Mouse (Mus musculus) megakaryocyte, embryonic 14.5 days (primary cell): ENCODE results near the gene Senp5. TPM values are rescaled to one million over a fixed set of nuclear protein-coding genes. Genes with fewer than 3 reads are reported as not detected.
A peak's percentile ranks its signal among the peaks of the same experiment; 100 is the strongest.

Experiments used
- H3K27me3 ChIP-seq: replicated peaks from 2 replicates; pipeline ENCODE3; 2012; ENCODE audit warnings: inconsistent platforms
- H3K36me3 ChIP-seq: replicated peaks from 2 replicates; pipeline ENCODE3; 2012; ENCODE audit warnings: low read length, inconsistent platforms, mixed read lengths
- H3K4me1 ChIP-seq: 2 replicates; pipeline ENCODE4 v1.6.1; 2012; ENCODE audit warnings: inconsistent platforms
- H3K4me3 ChIP-seq: replicated peaks from 2 replicates; pipeline ENCODE3; 2012; ENCODE audit warnings: moderate library complexity, mild to moderate bottlenecking, inconsistent platforms
- H3K9me3 ChIP-seq: 2 replicates; pipeline ENCODE4 v1.6.1; 2012; ENCODE audit warnings: inconsistent platforms
- FLI1 ChIP-seq: IDR thresholded peaks from 2 replicates; pipeline ENCODE4 v1.6.1; 2012; ENCODE audit warnings: low read length, inconsistent platforms, mixed read lengths
- GATA1 ChIP-seq: IDR thresholded peaks from 3 replicates; pipeline ENCODE4 v1.6.1; 2012; ENCODE audit warnings: mixed read lengths, low read length, inconsistent platforms, borderline replicate concordance
- polyA plus RNA-seq: library from polyadenylated mRNA; stranded (reverse); fragments of >175 nt; gene quantifications from 2 replicates; pipeline ENCODE4 v1.2.3, GENCODE M21; 2012; ENCODE audit warnings: low replicate concordance; ENCODE audit not compliant: insufficient read depth

Senp5 gene
- polyA plus RNA-seq, 1 experiment, result 1.5 TPM

- Histone ChIP-seq H3K4me1 (peaks cover 31% of the 10 kb centered on the region), H3K9me3 (peaks cover 18% of the 10 kb centered on the region), H3K36me3 (no peaks in the 10 kb centered on the region), H3K27me3 (peaks cover 79% of the 10 kb centered on the region), H3K4me3 (no peak overlapping the region)
- TF ChIP-seq GATA1 (no peak), FLI1 (no peak)
These were observed 70.8 kb downstream of the Senp5 start for GRCm38 (mm10) chr16:31932255-31932654.

- Histone ChIP-seq H3K36me3 (no peaks in the 10 kb centered on the region), H3K4me1 (peaks cover 31% of the 10 kb centered on the region), H3K27me3 (peaks cover 77% of the 10 kb centered on the region), H3K4me3 (no peak overlapping the region), H3K9me3 (peaks cover 10% of the 10 kb centered on the region)
- TF ChIP-seq FLI1 (no peak), GATA1 (no peak)
These were observed 71.8 kb downstream of the Senp5 start for GRCm38 (mm10) chr16:31931330-31931729.

GRCm38 (mm10) chr16:31927412-31927811, 75.7 kb downstream of the Senp5 start:
- H3K27me3 ChIP-seq, result peaks cover 52% of the 10 kb centered on the region
- peaks cover 3% of the 10 kb centered on the region for H3K9me3 ChIP-seq
- no peak for TF ChIP-seq GATA1
- TF ChIP-seq FLI1, result no peak
- H3K36me3 ChIP-seq, result no peaks in the 10 kb centered on the region
- no peak overlapping the region for H3K4me3 ChIP-seq
- no peaks in the 10 kb centered on the region for H3K4me1 ChIP-seq

GRCm38 (mm10) chr16:31926547-31927182, 76.4 kb downstream of the Senp5 start:
- TF ChIP-seq GATA1, result no peak
- no peak for TF ChIP-seq FLI1
- H3K4me1 ChIP-seq, result no peaks in the 10 kb centered on the region
- no peaks in the 10 kb centered on the region for H3K36me3 ChIP-seq
- H3K4me3 ChIP-seq, result no peak overlapping the region
- peaks cover 50% of the 10 kb centered on the region for H3K27me3 ChIP-seq
- H3K9me3 ChIP-seq, result peaks cover 5% of the 10 kb centered on the region

- no peak for TF ChIP-seq FLI1
- TF ChIP-seq GATA1, result no peak
- peaks cover 5% of the 10 kb centered on the region for H3K9me3 ChIP-seq
- no peaks in the 10 kb centered on the region for H3K36me3 ChIP-seq
These were observed 77.0 kb downstream of the Senp5 start for GRCm38 (mm10) chr16:31926091-31926490.

GRCm38 (mm10) chr16:31924368-31924767, 78.7 kb downstream of the Senp5 start:
- Histone ChIP-seq H3K4me3 (no peak overlapping the region), H3K4me1 (no peaks in the 10 kb centered on the region), H3K36me3 (no peaks in the 10 kb centered on the region), H3K27me3 (peaks cover 37% of the 10 kb centered on the region), H3K9me3 (peaks cover 5% of the 10 kb centered on the region)
- TF ChIP-seq GATA1 (no peak), FLI1 (no peak)

More at GRCm38 (mm10) chr16:31926091-31926490, 77.0 kb downstream of the Senp5 start:
- Histone ChIP-seq H3K27me3 (peaks cover 48% of the 10 kb centered on the region), H3K4me3 (no peak overlapping the region), H3K4me1 (no peaks in the 10 kb centered on the region)

- Histone ChIP-seq H3K4me1 (peaks cover 11% of the 10 kb centered on the region), H3K4me3 (peak overlapping the region; percentile 73), H3K27me3 (peaks cover 29% of the 10 kb centered on the region), H3K9me3 (peaks cover 8% of the 10 kb centered on the region), H3K36me3 (no peaks in the 10 kb centered on the region)
- no peak for TF ChIP-seq GATA1
These were observed 84.8 kb downstream of the Senp5 start for GRCm38 (mm10) chr16:31918248-31918724.

- Histone ChIP-seq H3K27me3 (peaks cover 30% of the 10 kb centered on the region), H3K36me3 (no peaks in the 10 kb centered on the region), H3K4me1 (peaks cover 11% of the 10 kb centered on the region), H3K9me3 (peaks cover 9% of the 10 kb centered on the region), H3K4me3 (no peak overlapping the region)
- TF ChIP-seq GATA1, result no peak
These were observed 85.3 kb downstream of the Senp5 start for GRCm38 (mm10) chr16:31917776-31918175.

GRCm38 (mm10) chr16:31910281-31910847, 92.7 kb downstream of the Senp5 start:
- TF ChIP-seq GATA1 (no peak), FLI1 (no peak)
- Histone ChIP-seq H3K9me3 (peaks cover 4% of the 10 kb centered on the region; the same call in 1 of the 2 replicates), H3K36me3 (no peaks in the 10 kb centered on the region), H3K4me1 (peaks cover 35% of the 10 kb centered on the region), H3K4me3 (no peak overlapping the region), H3K27me3 (peaks cover 34% of the 10 kb centered on the region)

Other genes starting within 250 kb of the Senp5 start
- not detected in 2 replicates for gene Meltf, start 124.5 kb downstream of the Senp5 start, polyA plus RNA-seq
- gene Pigz, start 69.4 kb downstream of the Senp5 start, polyA plus RNA-seq, result 0.30 TPM in 1 of 2 replicates, not detected in the other
- gene 0610012G03Rik, start 54.8 kb downstream of the Senp5 start, polyA plus RNA-seq, result 126 and 272 TPM in 2 replicates
- 12.9 and 80.8 TPM in 2 replicates for gene Ncbp2, start 54.8 kb downstream of the Senp5 start, polyA plus RNA-seq
- 16.0 and 24.5 TPM in 2 replicates for gene Pak2, start 76.1 kb upstream of the Senp5 start, polyA plus RNA-seq
- 30.0 and 61.3 TPM in 2 replicates for gene Pigx, start 96.5 kb upstream of the Senp5 start, polyA plus RNA-seq
- gene Cep19, start 96.5 kb upstream of the Senp5 start, polyA plus RNA-seq, result 1.6 and 2.0 TPM in 2 replicates
- 75.8 and 110 TPM in 2 replicates for gene Nrros, start 162.3 kb upstream of the Senp5 start, polyA plus RNA-seq
- gene Bex6, start 176.5 kb upstream of the Senp5 start, polyA plus RNA-seq, result 1.3 TPM in 1 of 2 replicates, not detected in the other
- 0.95 and 2.2 TPM in 2 replicates for gene Fbxo45, start 243.9 kb upstream of the Senp5 start, polyA plus RNA-seq
- 8.7 TPM in 1 of 2 replicates, not detected in the other for gene Wdr53, start 243.9 kb upstream of the Senp5 start, polyA plus RNA-seq